Mouse (Mus musculus) embryo, embryonic 11 days (tissue): ENCODE results near the gene Jmjd6.
"Not testable (repeated sequence)": the region's sequence is repeated elsewhere in the genome, so short reads cannot be mapped to it uniquely, and the experiment has no call there.

ENCODE experiments used
- DNase-seq: peaks from one replicate; pipeline ENCODE4 v3.0.0-alpha.2; 2015

Jmjd6 gene

GRCm38 (mm10) chr11:116851576-116852290, 8.5 kb upstream of the Jmjd6 start:
- DNase-seq = no peak

GRCm38 (mm10) chr11:116850833-116851477, 7.7 kb upstream of the Jmjd6 start:
- no peak for DNase-seq

GRCm38 (mm10) chr11:116850085-116850484, 6.8 kb upstream of the Jmjd6 start:
- DNase-seq = no peak

GRCm38 (mm10) chr11:116849587-116849986, 6.3 kb upstream of the Jmjd6 start:
- DNase-seq = no peak

GRCm38 (mm10) chr11:116848877-116849178, 5.6 kb upstream of the Jmjd6 start:
- DNase-seq = not testable (repeated sequence)

- no peak for DNase-seq
Observed at GRCm38 (mm10) chr11:116848086-116848876, 5.0 kb upstream of the Jmjd6 start.

- no peak for DNase-seq
Observed at GRCm38 (mm10) chr11:116847187-116848085, 4.2 kb upstream of the Jmjd6 start.

GRCm38 (mm10) chr11:116846593-116847181, 3.4 kb upstream of the Jmjd6 start:
- no peak for DNase-seq

GRCm38 (mm10) chr11:116842531-116843260, 553 bp downstream of the Jmjd6 start:
- peak; percentile 80 for DNase-seq

GRCm38 (mm10) chr11:116840748-116841147, 2.5 kb downstream of the Jmjd6 start:
- DNase-seq = no peak

GRCm38 (mm10) chr11:116839601-116840000, 3.6 kb downstream of the Jmjd6 start:
- DNase-seq = no peak

GRCm38 (mm10) chr11:116838936-116839335, 4.3 kb downstream of the Jmjd6 start:
- no peak for DNase-seq

GRCm38 (mm10) chr11:116837441-116837840, 5.8 kb downstream of the Jmjd6 start:
- DNase-seq = no peak

GRCm38 (mm10) chr11:116836283-116836682, 7.0 kb downstream of the Jmjd6 start:
- DNase-seq = no peak

- no peak for DNase-seq
Observed at GRCm38 (mm10) chr11:116834954-116835353, 8.3 kb downstream of the Jmjd6 start.

- DNase-seq = peak; percentile 70
Observed at GRCm38 (mm10) chr11:116832172-116832685, 11.0 kb downstream of the Jmjd6 start.

GRCm38 (mm10) chr11:116827534-116828165, 15.6 kb downstream of the Jmjd6 start, which contains the start of gene Mxra7:
Mxra7 (minus strand) TSS chr11:116828046.
- peak; percentile 89 for DNase-seq

GRCm38 (mm10) chr11:116826550-116827504, 16.4 kb downstream of the Jmjd6 start:
- peak; percentile 56 for DNase-seq

- peak; percentile 35 for DNase-seq
Observed at GRCm38 (mm10) chr11:116825230-116825629, 18.0 kb downstream of the Jmjd6 start.

GRCm38 (mm10) chr11:116823885-116824284, 19.4 kb downstream of the Jmjd6 start:
- not testable (repeated sequence) for DNase-seq
